Mouse (Mus musculus): ENCODE data around the gene Ttc24. TPM values are rescaled to one million over a fixed set of nuclear protein-coding genes. Genes with fewer than 3 reads are reported as not detected.
A peak's percentile ranks its signal among the peaks of the same experiment; 100 is the strongest.

Gene Ttc24
- polyA plus RNA-seq, 1 experiment from 2014 or later, result not detected

DNA sequence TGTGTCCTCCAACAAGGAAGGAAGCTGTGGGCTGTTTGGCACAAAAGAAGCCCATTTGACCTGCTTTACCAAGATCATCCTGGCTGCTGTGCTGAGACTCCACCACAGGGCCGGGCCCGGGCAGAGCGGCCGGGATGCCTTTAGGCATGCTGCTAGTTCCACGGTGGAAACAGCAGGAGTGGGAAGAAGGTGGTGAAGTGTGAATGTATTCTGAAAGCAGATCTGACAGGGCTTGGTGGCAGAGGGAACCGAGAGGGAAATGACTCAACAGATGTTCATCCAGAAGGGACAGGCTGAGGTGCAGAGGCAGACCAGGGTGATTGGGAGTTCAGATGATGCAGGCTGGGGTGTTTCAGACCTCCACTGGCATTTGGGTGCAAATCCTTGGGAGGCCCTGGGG is 19.6 kb upstream of the Ttc24 start:
- no peak overlapping the region for H3K4me3 ChIP-seq
- H3K9me3 ChIP-seq, result no peaks in the 10 kb centered on the region
- peaks cover 96% of the 10 kb centered on the region for H3K36me3 ChIP-seq (replicated peaks)
- no peaks in the 10 kb centered on the region for H3K4me1 ChIP-seq
- DNase-seq (ENCODE audit: extremely low spot score, low spot score), result no peak
- H3K27me3 ChIP-seq (ENCODE audit: poor library complexity, severe bottlenecking), result no peaks in the 10 kb centered on the region
- 0 out of 2 replicates have a peak overlapping the region, but pooled peaks have one; percentile 12 for H3K27ac ChIP-seq
- WGBS, result 92% methylated on average over 6 of the region's 6 CpGs

DNA sequence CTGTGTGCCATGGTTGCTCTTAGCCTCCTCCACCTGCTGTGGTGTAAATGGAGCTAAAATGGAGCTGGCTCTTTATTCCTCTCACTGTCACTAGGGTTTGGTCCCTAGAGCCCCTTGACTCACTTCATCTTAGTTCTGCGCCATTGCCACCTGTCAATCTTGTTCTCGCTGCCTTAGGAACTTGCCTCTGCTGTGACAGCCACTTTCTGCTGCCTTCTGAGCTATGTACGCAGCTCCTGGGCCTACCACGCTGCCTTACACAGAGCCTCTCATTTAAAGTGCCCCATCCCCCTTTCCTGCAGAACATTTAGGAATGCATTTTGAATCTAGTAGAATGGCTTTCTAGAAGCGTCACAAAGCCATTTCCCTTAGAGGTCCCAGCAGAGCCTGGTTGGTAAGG is 16.0 kb upstream of the Ttc24 start:
- peaks cover 100% of the 10 kb centered on the region for H3K36me3 ChIP-seq (replicated peaks)
- H3K27me3 ChIP-seq (ENCODE audit: poor library complexity, severe bottlenecking), result no peaks in the 10 kb centered on the region
- no peaks in the 10 kb centered on the region for H3K9me3 ChIP-seq
- no peak overlapping the region for H3K4me3 ChIP-seq
- H3K27ac ChIP-seq, result no peak overlapping the region
- H3K4me1 ChIP-seq, result no peaks in the 10 kb centered on the region
- no peak for DNase-seq (ENCODE audit: extremely low spot score, low spot score)
- 87% methylated on average over 5 of the region's 5 CpGs for WGBS

DNA sequence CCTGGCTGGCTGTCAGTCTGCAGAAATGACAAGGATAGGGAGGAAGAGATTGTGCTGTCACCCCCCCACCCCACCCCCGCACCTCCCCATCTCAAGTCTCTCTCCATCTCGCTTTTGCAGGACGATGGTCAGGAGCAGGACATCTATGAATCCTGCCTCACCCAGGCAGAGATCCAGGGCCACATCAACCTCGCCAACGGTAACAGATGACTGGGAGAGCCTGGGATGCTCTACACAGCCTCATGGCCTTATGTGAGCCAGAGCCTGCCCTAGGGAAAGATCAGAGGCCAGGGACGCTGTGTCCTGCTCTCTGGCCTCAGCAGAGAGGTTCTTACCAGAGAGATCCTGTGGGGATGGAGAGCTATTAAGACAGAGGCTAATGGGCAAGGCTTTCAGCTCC is 12.5 kb upstream of the Ttc24 start:
- no peak for DNase-seq (ENCODE audit: extremely low spot score, low spot score)
- WGBS, result 92% methylated on average over 6 of the region's 6 CpGs
- no peaks in the 10 kb centered on the region for H3K4me1 ChIP-seq
- no peaks in the 10 kb centered on the region for H3K9me3 ChIP-seq
- H3K27ac ChIP-seq, result no peak overlapping the region
- H3K27me3 ChIP-seq (ENCODE audit: poor library complexity, severe bottlenecking), result no peaks in the 10 kb centered on the region
- peaks cover 97% of the 10 kb centered on the region for H3K36me3 ChIP-seq (replicated peaks)
- H3K4me3 ChIP-seq, result no peak overlapping the region

DNA sequence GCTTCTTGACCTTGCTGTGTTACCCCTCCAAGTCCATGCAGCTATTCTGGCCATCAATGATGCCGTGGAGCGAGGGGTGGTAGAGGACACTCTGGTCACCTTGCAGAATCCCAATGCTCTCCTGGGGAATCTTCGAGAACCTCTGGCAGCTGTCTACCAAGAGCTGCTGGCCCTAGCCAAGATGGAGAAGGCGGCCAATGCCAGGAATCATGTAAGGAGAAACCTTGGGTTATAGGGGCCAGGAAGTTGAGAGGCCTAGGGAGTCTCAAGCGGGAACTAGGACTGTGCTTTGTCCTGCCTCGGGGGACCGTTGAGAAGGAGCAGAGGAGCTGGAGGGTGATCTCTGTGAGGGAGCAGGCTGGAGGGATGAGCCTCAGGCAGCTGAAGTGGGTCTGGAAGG is 12.0 kb upstream of the Ttc24 start:
- no peaks in the 10 kb centered on the region for H3K9me3 ChIP-seq
- H3K4me3 ChIP-seq, result no peak overlapping the region
- WGBS, result 93% methylated on average over 7 of the region's 7 CpGs
- H3K27ac ChIP-seq, result no peak overlapping the region
- no peaks in the 10 kb centered on the region for H3K4me1 ChIP-seq
- H3K36me3 ChIP-seq (replicated peaks), result peaks cover 97% of the 10 kb centered on the region
- no peak for DNase-seq (ENCODE audit: extremely low spot score, low spot score)
- no peaks in the 10 kb centered on the region for H3K27me3 ChIP-seq (ENCODE audit: poor library complexity, severe bottlenecking)

DNA sequence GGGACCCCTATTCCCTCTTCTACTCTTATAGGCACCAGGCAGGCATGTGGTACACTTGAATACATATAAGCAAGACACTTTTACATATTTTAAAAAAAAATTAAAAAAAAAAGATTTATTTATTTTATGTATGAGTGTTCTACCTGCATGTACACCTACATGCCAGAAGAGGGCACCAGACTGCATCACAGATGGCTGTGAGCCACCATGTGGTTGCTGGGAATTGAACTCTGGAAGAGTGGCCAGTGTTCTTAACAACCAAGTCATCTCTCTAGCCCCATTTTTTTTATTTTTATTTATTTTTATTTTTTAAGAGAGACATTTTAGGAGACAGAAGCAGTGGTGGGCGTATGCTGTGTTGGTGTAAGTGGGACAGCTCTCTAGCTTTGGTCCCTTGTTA is 9.6 kb upstream of the Ttc24 start:
- no peak overlapping the region for H3K27ac ChIP-seq
- peaks cover 89% of the 10 kb centered on the region for H3K36me3 ChIP-seq (replicated peaks)
- no peaks in the 10 kb centered on the region for H3K27me3 ChIP-seq (ENCODE audit: poor library complexity, severe bottlenecking)
- H3K9me3 ChIP-seq, result no peaks in the 10 kb centered on the region
- no peak overlapping the region for H3K4me3 ChIP-seq
- DNase-seq (ENCODE audit: extremely low spot score, low spot score), result no peak
- WGBS, result 82% methylated on average over 1 of the region's 1 CpGs
- H3K4me1 ChIP-seq, result peaks cover 11% of the 10 kb centered on the region

DNA sequence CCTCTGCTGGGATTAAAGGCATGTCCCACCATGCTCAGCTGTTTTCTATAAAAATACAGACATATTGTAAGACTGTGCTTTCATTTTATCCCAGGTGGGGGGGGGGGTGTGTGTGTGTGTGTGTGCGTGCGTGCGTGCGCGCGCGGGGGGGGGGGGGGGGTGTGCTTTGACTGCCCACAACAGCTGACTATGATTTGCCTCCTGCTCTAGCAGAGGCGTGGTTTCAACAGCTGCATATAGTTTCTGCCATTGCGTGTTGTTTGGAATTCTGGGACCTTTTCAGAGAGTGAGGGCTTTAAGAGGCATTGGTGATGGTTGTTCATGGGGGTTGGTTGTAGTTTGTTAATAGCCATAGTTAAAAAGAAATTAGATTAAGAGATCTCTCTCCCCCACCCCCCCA is 7.4 kb upstream of the Ttc24 start:
- no peaks in the 10 kb centered on the region for H3K27me3 ChIP-seq (ENCODE audit: poor library complexity, severe bottlenecking)
- 91% methylated on average over 9 of the region's 9 CpGs for WGBS
- DNase-seq (ENCODE audit: extremely low spot score, low spot score), result no peak
- no peak overlapping the region for H3K4me3 ChIP-seq
- peaks cover 67% of the 10 kb centered on the region for H3K36me3 ChIP-seq (replicated peaks)
- H3K27ac ChIP-seq, result no peak overlapping the region
- no peaks in the 10 kb centered on the region for H3K9me3 ChIP-seq
- peaks cover 23% of the 10 kb centered on the region for H3K4me1 ChIP-seq

DNA sequence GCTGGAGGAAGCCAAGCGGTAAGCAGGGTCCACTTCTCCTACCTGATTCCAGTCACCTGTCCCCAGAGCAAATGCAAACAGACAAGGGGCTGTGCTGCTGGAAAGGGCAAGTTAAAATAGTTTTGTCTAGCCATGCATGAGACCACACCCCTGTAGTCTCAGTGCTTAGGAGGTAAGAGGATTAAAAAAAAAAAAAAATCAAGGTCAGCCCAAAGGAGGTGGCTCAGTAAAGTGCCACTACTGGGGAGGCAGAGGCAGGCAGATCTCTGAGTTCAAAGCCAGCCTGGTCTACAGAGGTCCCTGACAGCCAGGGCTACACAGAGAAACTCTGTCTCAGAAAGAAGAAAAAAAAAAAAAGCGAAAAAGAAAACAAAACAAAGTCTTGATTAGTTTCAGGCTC is 5.9 kb upstream of the Ttc24 start:
- H3K9me3 ChIP-seq, result no peaks in the 10 kb centered on the region
- WGBS, result 92% methylated on average over 2 of the region's 2 CpGs
- H3K27ac ChIP-seq, result no peak overlapping the region
- no peak for DNase-seq (ENCODE audit: extremely low spot score, low spot score)
- H3K36me3 ChIP-seq (replicated peaks), result peaks cover 52% of the 10 kb centered on the region
- no peaks in the 10 kb centered on the region for H3K27me3 ChIP-seq (ENCODE audit: poor library complexity, severe bottlenecking)
- no peak overlapping the region; the same call in 1 of the 2 replicates for H3K4me3 ChIP-seq
- H3K4me1 ChIP-seq, result peaks cover 23% of the 10 kb centered on the region

DNA sequence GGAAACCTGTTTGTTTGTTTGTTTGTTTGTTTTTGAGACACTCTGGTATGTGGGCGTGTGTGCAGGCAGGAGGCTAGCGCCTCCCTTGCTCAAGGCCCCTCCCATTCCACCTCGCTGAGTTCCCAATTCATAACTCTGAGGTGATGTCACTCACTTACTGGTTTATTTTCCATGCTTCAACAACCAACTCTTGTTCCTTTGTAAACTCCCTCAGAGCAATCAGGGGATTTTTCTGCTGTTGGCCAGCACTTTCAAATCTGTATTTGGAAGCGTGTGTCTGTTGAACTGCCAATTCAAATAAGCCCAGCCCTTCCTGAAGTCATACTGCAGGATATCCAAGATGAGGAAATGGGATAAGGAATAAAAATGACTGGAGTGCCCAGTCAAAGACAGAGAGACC is 4.6 kb upstream of the Ttc24 start:
- Histone ChIP-seq H3K36me3 (replicated peaks) (peaks cover 41% of the 10 kb centered on the region), H3K27me3 (ENCODE audit: poor library complexity, severe bottlenecking) (no peaks in the 10 kb centered on the region), H3K4me3 (peak overlapping the region; percentile 73), H3K27ac (peak overlapping the region; percentile 2; the same call in 1 of the 2 replicates), H3K4me1 (peaks cover 23% of the 10 kb centered on the region), H3K9me3 (no peaks in the 10 kb centered on the region)
- WGBS, result 29% methylated on average over 4 of the region's 4 CpGs
- no peak for DNase-seq (ENCODE audit: extremely low spot score, low spot score)

DNA sequence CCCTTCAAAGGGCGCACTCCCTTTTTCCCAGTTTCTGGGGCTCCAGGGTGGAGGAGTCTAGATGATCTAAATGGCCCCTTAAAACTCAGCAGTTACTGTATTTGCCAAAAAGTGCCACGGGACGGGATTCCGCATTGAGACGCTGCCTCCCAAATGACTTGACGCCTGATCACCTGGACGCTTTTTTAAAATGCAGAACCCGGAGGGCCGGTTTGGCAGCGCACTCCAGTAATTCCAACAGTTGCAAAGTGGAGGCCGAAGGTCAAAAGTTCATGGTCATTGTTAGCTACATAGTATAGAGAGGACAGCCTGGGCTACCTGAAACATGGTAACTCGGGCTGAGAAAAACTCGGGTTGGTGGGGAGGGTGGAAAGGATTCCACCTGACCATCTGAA is 4.1 kb upstream of the Ttc24 start:
- no peak for DNase-seq (ENCODE audit: extremely low spot score, low spot score)
- peak overlapping the region; percentile 73 for H3K4me3 ChIP-seq
- H3K4me1 ChIP-seq, result peaks cover 23% of the 10 kb centered on the region
- no peaks in the 10 kb centered on the region for H3K27me3 ChIP-seq (ENCODE audit: poor library complexity, severe bottlenecking)
- WGBS, result 4% methylated on average over 13 of the region's 13 CpGs
- no peaks in the 10 kb centered on the region for H3K9me3 ChIP-seq
- peaks cover 36% of the 10 kb centered on the region for H3K36me3 ChIP-seq (replicated peaks)
- H3K27ac ChIP-seq, result peak overlapping the region; percentile 85

DNA sequence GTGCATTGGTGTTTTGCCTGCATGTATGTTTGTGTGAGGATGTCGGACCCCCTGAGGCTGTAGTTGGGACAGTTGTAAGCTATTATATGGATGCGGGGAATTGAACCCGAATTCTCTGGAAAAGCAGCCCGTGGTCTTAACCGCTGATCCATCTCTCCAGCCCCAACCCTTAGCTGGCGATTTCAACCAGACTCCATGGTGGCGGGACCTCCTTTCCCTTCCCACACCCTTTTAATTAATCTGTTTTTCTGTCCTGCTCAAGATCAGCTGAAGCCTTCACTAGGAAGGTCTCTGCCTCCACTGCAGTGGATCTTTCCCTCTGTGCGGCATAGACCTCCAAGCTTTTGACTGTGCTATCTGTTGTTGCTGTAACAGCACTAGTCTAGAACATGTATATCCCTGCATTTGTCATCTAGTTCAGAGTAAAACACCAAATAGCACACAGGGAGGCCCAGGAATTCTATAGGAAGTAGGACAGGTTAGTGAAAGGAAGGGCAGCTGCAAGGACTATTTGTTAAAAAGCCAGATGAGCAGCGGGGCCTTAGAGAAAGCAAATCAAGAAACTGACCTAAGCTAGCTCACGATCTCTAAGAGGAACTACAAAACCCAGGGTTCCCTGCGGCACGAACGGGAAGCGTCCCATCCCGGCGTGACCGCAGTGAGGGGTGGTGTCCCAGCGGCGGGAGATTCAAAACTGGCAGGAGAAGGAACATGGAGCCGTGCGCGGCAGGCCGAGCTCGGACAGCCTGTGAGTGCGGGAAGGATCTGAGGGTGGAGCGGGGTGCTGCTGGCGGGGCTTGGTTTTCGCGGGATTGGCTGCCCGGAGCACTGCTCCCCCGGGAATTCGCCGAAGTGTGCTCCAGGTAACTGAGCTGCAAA is 3.5 kb upstream of the Ttc24 start, which contains the start of gene Iqgap3:
TSS of gene Iqgap3 (plus strand) at position 627 of the 879 bp plus-strand sequence.
- no peaks in the 10 kb centered on the region for H3K27me3 ChIP-seq (ENCODE audit: poor library complexity, severe bottlenecking)
- peaks cover 31% of the 10 kb centered on the region for H3K36me3 ChIP-seq (replicated peaks)
- peak within 1 kb of the TSS; percentile 73 for H3K4me3 ChIP-seq
- DNase-seq (ENCODE audit: extremely low spot score, low spot score), result peak; percentile 81
- 19% methylated on average over 33 of the region's 33 CpGs for WGBS
- H3K27ac ChIP-seq, result peak within 1 kb of the TSS; percentile 85
- peaks cover 23% of the 10 kb centered on the region for H3K4me1 ChIP-seq
- no peaks in the 10 kb centered on the region for H3K9me3 ChIP-seq

DNA sequence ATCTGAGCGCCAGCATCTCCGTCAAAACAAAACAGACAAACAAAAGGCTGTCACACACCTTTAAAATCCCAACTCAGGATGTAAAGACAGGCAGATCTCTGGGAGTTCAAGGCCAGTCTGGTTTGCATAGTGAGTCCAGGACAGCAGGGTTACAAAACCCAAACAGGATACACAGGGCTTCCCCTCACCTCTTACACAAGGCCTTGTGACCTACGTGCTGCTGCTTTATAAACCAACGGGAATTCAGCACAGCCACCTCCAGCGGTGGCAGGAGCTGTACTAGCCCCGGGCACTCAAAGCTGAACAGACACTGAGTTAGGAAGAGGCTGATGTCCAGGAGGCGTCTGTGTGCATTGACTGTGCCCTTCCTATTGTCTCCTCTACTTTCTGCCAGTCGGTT is 663 bp downstream of the Ttc24 start:
- Histone ChIP-seq H3K9me3 (no peaks in the 10 kb centered on the region), H3K4me1 (peaks cover 10% of the 10 kb centered on the region), H3K4me3 (no peak overlapping the region), H3K27me3 (ENCODE audit: poor library complexity, severe bottlenecking) (peaks cover 13% of the 10 kb centered on the region), H3K36me3 (replicated peaks) (no peaks in the 10 kb centered on the region), H3K27ac (no peak overlapping the region)
- WGBS, result 44% methylated on average over 8 of the region's 8 CpGs
- DNase-seq (ENCODE audit: extremely low spot score, low spot score), result no peak

DNA sequence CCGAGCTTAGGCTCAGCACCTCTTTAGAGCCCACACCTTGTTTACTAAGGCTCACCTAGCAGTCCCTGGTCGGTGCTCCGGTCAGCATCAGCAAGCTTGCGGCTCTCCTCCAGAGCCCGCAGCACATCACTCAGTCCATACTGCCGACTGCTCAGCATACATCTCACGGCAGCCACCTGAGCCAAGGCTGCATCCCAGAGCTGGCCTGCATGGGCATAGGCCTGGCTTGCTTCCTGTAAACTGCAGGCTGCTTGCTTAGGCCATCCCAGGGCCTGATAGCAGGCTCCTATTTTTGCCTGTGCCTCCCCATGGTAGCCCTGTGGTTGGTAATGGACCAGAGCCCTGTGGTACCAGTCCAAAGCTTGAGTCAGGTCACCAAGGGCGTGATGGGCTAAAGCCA is 3.3 kb downstream of the Ttc24 start:
- no peaks in the 10 kb centered on the region for H3K4me1 ChIP-seq
- no peak overlapping the region for H3K4me3 ChIP-seq
- H3K27me3 ChIP-seq (ENCODE audit: poor library complexity, severe bottlenecking), result peaks cover 35% of the 10 kb centered on the region
- no peaks in the 10 kb centered on the region for H3K9me3 ChIP-seq
- H3K36me3 ChIP-seq (replicated peaks), result no peaks in the 10 kb centered on the region
- 81% methylated on average over 8 of the region's 8 CpGs for WGBS
- no peak for DNase-seq (ENCODE audit: extremely low spot score, low spot score)
- no peak overlapping the region for H3K27ac ChIP-seq

DNA sequence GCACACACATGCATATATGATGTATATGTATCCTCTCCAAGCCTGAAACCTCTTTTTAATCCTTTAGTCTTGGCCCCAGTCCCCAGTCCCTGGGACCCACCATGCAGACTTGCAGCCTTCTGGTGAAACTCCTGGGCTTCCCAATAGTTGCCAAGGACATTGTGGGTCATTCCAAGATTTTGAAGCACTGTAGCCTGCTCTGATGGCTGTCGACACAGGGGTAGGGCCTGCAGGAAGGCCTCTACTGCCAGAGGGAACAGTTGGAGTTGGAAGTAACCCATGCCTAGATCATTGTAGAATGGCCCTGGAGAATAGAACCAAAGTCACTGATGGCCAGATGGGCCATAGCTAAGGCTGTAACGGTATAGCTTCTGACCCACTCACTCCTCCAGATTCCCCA is 3.8 kb downstream of the Ttc24 start:
- H3K9me3 ChIP-seq, result no peaks in the 10 kb centered on the region
- no peak overlapping the region for H3K4me3 ChIP-seq
- no peaks in the 10 kb centered on the region for H3K36me3 ChIP-seq (replicated peaks)
- H3K27ac ChIP-seq, result no peak overlapping the region
- no peak for DNase-seq (ENCODE audit: extremely low spot score, low spot score)
- 72% methylated on average over 2 of the region's 2 CpGs for whole genome bisulfite sequencing
- peaks cover 35% of the 10 kb centered on the region for H3K27me3 ChIP-seq (ENCODE audit: poor library complexity, severe bottlenecking)
- no peaks in the 10 kb centered on the region for H3K4me1 ChIP-seq

Data from forebrain, embryonic 10.5 days (tissue).